Mouse (Mus musculus) limb, embryonic 12.5 days (tissue): ENCODE measurements at regions not wholly inside any gene's neighbourhood (a gene's known extent, or its start where the extent isn't known, plus 50 kb on each side); places are given as distances from the start of the nearest gene placed in this dataset.

Experiments used
- ATAC-seq: fragments of 200-750 bp; cut with Nextera tagmentation; 2 replicates; pipeline ENCODE4 v1.8.0; 2017; ENCODE audit warnings: low read depth, moderate TSS enrichment; ENCODE audit not compliant: insufficient number of reproducible peaks, insufficient read depth, low FRiP score, low TSS enrichment
- H3K27ac ChIP-seq: fragments of 300-500 bp; sonication (generic); 2 replicates; pipeline ENCODE4 v1.5.1; 2016; ENCODE audit warnings: mild to moderate bottlenecking, moderate library complexity
- H3K27me3 ChIP-seq: fragments of 300-500 bp; sonication (generic); 2 replicates; pipeline ENCODE4 v1.6.1; 2016; ENCODE audit warnings: mild to moderate bottlenecking, moderate library complexity
- H3K36me3 ChIP-seq: fragments of 300-500 bp; sonication (generic); 2 replicates; pipeline ENCODE4 v1.6.1; 2016; ENCODE audit warnings: mild to moderate bottlenecking, moderate library complexity
- H3K4me1 ChIP-seq: fragments of 300-500 bp; sonication (generic); replicated peaks from 2 replicates; pipeline ENCODE4 v1.6.1; 2016
- H3K4me2 ChIP-seq: fragments of 300-500 bp; sonication (generic); 2 replicates; pipeline ENCODE4 v1.6.1; 2016; ENCODE audit warnings: mild to moderate bottlenecking, moderate library complexity
- H3K4me3 ChIP-seq: fragments of 300-500 bp; sonication (generic); replicated peaks from 2 replicates; pipeline ENCODE4 v1.5.1; 2016; ENCODE audit warnings: mild to moderate bottlenecking
- H3K9ac ChIP-seq: fragments of 300-500 bp; sonication (generic); replicated peaks from 2 replicates; pipeline ENCODE4 v1.6.1; 2016; ENCODE audit warnings: mild to moderate bottlenecking, moderate library complexity
- H3K9me3 ChIP-seq: fragments of 300-500 bp; sonication (generic); 2 replicates; pipeline ENCODE4 v1.6.1; 2016; ENCODE audit warnings: mild to moderate bottlenecking, moderate library complexity
- WGBS: fragments of 180-500 bp; shearing (Covaris S2); methylation state at CpG from one replicate; pipeline ENCODE4 v1.1.7; 2016; 5-methylcytosine and 5-hydroxymethylcytosine counted together

- Histone ChIP-seq H3K9ac (no peak overlapping the region), H3K27ac (no peak overlapping the region), H3K4me1 (no peaks in the 10 kb centered on the region), H3K4me3 (no peak overlapping the region), H3K27me3 (peaks cover 5% of the 10 kb centered on the region; the same call in 1 of the 2 replicates), H3K9me3 (no peaks in the 10 kb centered on the region), H3K4me2 (no peak overlapping the region), H3K36me3 (no peaks in the 10 kb centered on the region)
- no peak for ATAC-seq
- whole genome bisulfite sequencing = 81% methylated on average over 2 of the region's 2 CpGs
Observed at GRCm38 (mm10) chr11:114387091-114387490, 281.2 kb upstream of the Rpl38 start.

GRCm38 (mm10) chr11:114379411-114379824, 288.9 kb upstream of the Rpl38 start:
- whole genome bisulfite sequencing = 26% methylated on average over 8 of the region's 8 CpGs
- Histone ChIP-seq H3K36me3 (no peaks in the 10 kb centered on the region), H3K27me3 (no peaks in the 10 kb centered on the region; the same call in 1 of the 2 replicates), H3K4me1 (0 out of 2 replicates have a peak, but pooled peaks cover 8% of the 10 kb centered on the region), H3K27ac (no peak overlapping the region), H3K4me2 (no peak overlapping the region), H3K4me3 (no peak overlapping the region), H3K9ac (no peak overlapping the region), H3K9me3 (no peaks in the 10 kb centered on the region)
- ATAC-seq = no peak

- Histone ChIP-seq H3K27ac (no peak overlapping the region), H3K4me3 (no peak overlapping the region), H3K9me3 (no peaks in the 10 kb centered on the region), H3K27me3 (no peaks in the 10 kb centered on the region; the same call in 1 of the 2 replicates), H3K36me3 (no peaks in the 10 kb centered on the region), H3K4me2 (no peak overlapping the region), H3K4me1 (0 out of 2 replicates have a peak, but pooled peaks cover 8% of the 10 kb centered on the region), H3K9ac (no peak overlapping the region)
- WGBS = 43% methylated on average over 14 of the region's 14 CpGs
- no peak for ATAC-seq
Observed at GRCm38 (mm10) chr11:114375921-114376320, 292.4 kb upstream of the Rpl38 start.

- no peaks in the 10 kb centered on the region for H3K36me3 ChIP-seq
- 61% methylated on average over 10 of the region's 10 CpGs for whole genome bisulfite sequencing
- H3K27ac ChIP-seq = no peak overlapping the region
- H3K27me3 ChIP-seq = peaks cover 3% of the 10 kb centered on the region; the same call in 1 of the 2 replicates
- no peak for ATAC-seq
- no peak overlapping the region for H3K4me2 ChIP-seq
- H3K9me3 ChIP-seq = no peaks in the 10 kb centered on the region
- no peak overlapping the region for H3K9ac ChIP-seq
- no peak overlapping the region for H3K4me3 ChIP-seq
- peaks cover 14% of the 10 kb centered on the region for H3K4me1 ChIP-seq
Observed at GRCm38 (mm10) chr11:114370708-114371107, 297.6 kb upstream of the Rpl38 start.

- Histone ChIP-seq H3K4me1 (peaks cover 14% of the 10 kb centered on the region), H3K27ac (no peak overlapping the region), H3K4me3 (no peak overlapping the region), H3K27me3 (peaks cover 3% of the 10 kb centered on the region; the same call in 1 of the 2 replicates), H3K9ac (no peak overlapping the region), H3K36me3 (no peaks in the 10 kb centered on the region), H3K4me2 (no peak overlapping the region), H3K9me3 (no peaks in the 10 kb centered on the region)
- WGBS = 76% methylated on average over 8 of the region's 8 CpGs
- ATAC-seq = no peak
Observed at GRCm38 (mm10) chr11:114367779-114368178, 300.5 kb upstream of the Rpl38 start.

DNA sequence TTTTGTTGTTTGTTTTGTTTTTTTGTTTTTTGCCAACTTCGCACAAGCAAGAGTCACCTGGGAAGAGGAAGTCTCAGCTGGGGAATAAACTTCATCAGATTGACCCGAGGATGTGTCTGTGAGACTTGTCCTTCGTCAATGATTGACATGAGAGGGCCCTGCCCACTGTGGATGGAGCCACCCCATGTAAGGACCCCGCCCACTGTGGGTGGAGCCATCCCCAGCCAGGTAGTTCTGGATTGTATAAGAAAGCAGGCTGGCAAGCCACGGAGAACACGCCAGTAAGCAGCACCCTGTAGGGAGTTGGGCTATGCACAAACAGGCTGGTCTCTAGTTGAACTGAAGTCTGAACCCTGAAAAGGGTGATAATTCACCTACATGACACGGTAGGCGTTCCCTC, 294.1 kb upstream of the Sdk2 start:
- no peak overlapping the region for H3K4me2 ChIP-seq
- 78% methylated on average over 8 of the region's 8 CpGs for WGBS

GRCm38 (mm10) chr11:114360321-114360720, 293.5 kb upstream of the Sdk2 start:
- WGBS = 85% methylated on average over 10 of the region's 10 CpGs
- no peak overlapping the region for H3K9ac ChIP-seq

More for the DNA sequence above, 294.1 kb upstream of the Sdk2 start:
- no peak overlapping the region for H3K4me3 ChIP-seq
- no peaks in the 10 kb centered on the region; the same call in 1 of the 2 replicates for H3K9me3 ChIP-seq
- no peaks in the 10 kb centered on the region for H3K36me3 ChIP-seq
- ATAC-seq = no peak
- no peak overlapping the region for H3K27ac ChIP-seq
- H3K4me1 ChIP-seq = no peaks in the 10 kb centered on the region
- H3K9ac ChIP-seq = no peak overlapping the region
- no peaks in the 10 kb centered on the region for H3K27me3 ChIP-seq

GRCm38 (mm10) chr11:114352146-114352795, 285.4 kb upstream of the Sdk2 start:
- no peak for ATAC-seq
- H3K27ac ChIP-seq = no peak overlapping the region
- 65% methylated on average over 4 of the region's 4 CpGs for WGBS
- H3K9ac ChIP-seq = no peak overlapping the region
- no peak overlapping the region for H3K4me3 ChIP-seq
- H3K27me3 ChIP-seq = no peaks in the 10 kb centered on the region
- no peaks in the 10 kb centered on the region for H3K9me3 ChIP-seq
- H3K36me3 ChIP-seq = no peaks in the 10 kb centered on the region
- H3K4me2 ChIP-seq = no peak overlapping the region
- H3K4me1 ChIP-seq = no peaks in the 10 kb centered on the region

More at GRCm38 (mm10) chr11:114360321-114360720, 293.5 kb upstream of the Sdk2 start:
- Histone ChIP-seq H3K4me2 (no peak overlapping the region), H3K27me3 (no peaks in the 10 kb centered on the region), H3K27ac (no peak overlapping the region), H3K4me1 (no peaks in the 10 kb centered on the region), H3K36me3 (no peaks in the 10 kb centered on the region), H3K9me3 (no peaks in the 10 kb centered on the region; the same call in 1 of the 2 replicates), H3K4me3 (no peak overlapping the region)
- no peak for ATAC-seq

GRCm38 (mm10) chr11:114336839-114337484, 270.1 kb upstream of the Sdk2 start:
- Histone ChIP-seq H3K4me1 (peaks cover 12% of the 10 kb centered on the region), H3K4me2 (no peak overlapping the region), H3K27me3 (peaks cover 5% of the 10 kb centered on the region; the same call in 1 of the 2 replicates), H3K4me3 (no peak overlapping the region), H3K27ac (peak overlapping the region; percentile 50; the same call in 1 of the 2 replicates), H3K36me3 (no peaks in the 10 kb centered on the region), H3K9ac (no peak overlapping the region), H3K9me3 (no peaks in the 10 kb centered on the region)
- 67% methylated on average over 12 of the region's 12 CpGs for WGBS
- no peak for ATAC-seq

- peaks cover 12% of the 10 kb centered on the region for H3K4me1 ChIP-seq
- WGBS = 49% methylated on average over 10 of the region's 10 CpGs
- no peaks in the 10 kb centered on the region for H3K9me3 ChIP-seq
- H3K4me3 ChIP-seq = no peak overlapping the region
- H3K9ac ChIP-seq = no peak overlapping the region
- no peaks in the 10 kb centered on the region for H3K36me3 ChIP-seq
- H3K27me3 ChIP-seq = peaks cover 5% of the 10 kb centered on the region; the same call in 1 of the 2 replicates
- no peak overlapping the region for H3K4me2 ChIP-seq
- no peak overlapping the region for H3K27ac ChIP-seq
- ATAC-seq = no peak
Observed at GRCm38 (mm10) chr11:114335950-114336838, 269.3 kb upstream of the Sdk2 start.
